Mouse (Mus musculus): Measurements from ENCODE around the gene Rsf1. TPM values are rescaled to one million over a fixed set of nuclear protein-coding genes. Genes with fewer than 3 reads are reported as not detected.

The Rsf1 gene
- polyA plus RNA-seq, 1 experiment from 2014 or later, result 19.4 TPM

DNA sequence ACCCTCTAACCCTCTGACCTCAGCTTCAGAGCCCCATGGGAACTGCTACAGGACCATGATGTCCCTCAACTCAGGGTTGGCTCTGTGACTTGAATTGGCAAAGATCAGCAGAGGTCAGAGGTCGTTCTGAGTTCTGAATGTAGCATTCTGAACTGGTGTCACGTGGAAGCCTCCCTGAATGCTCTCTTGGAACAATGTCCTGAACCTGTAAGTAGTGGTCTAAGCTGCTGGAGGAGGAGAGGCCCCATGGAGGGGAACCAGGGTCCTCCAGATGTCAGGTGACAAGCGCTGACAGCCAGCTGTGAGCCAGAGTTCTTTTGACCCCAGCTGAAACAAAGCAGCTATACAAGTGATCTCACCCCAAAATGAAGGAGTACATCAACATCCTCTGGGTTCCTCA lies 150.7 kb downstream of the Rsf1 start:
- Histone ChIP-seq H3K4me3 (ENCODE audit: low read depth, low read length) (no peak overlapping the region), H3K36me3 (ENCODE audit: insufficient read depth) (0 out of 2 replicates have a peak, but pooled peaks cover 5% of the 10 kb centered on the region), H3K27ac (ENCODE audit: low read depth) (no peak overlapping the region), H3K9ac (no peak overlapping the region), H3K4me1 (ENCODE audit: insufficient read depth) (no peaks in the 10 kb centered on the region), H3K27me3 (ENCODE audit: insufficient read depth, low read length) (no peaks in the 10 kb centered on the region), H3K9me3 (ENCODE audit: low read depth, low read length) (no peaks in the 10 kb centered on the region), H3K4me2 (no peak overlapping the region)
- ATAC-seq (ENCODE audit: insufficient read depth) (no peak), DNase-seq (no peak)
- 74% methylated on average over 3 of the region's 3 CpGs for WGBS
- TF ChIP-seq CTCF (IDR thresholded peaks at IDR 0.05; ENCODE audit: low read depth), result no peak

DNA sequence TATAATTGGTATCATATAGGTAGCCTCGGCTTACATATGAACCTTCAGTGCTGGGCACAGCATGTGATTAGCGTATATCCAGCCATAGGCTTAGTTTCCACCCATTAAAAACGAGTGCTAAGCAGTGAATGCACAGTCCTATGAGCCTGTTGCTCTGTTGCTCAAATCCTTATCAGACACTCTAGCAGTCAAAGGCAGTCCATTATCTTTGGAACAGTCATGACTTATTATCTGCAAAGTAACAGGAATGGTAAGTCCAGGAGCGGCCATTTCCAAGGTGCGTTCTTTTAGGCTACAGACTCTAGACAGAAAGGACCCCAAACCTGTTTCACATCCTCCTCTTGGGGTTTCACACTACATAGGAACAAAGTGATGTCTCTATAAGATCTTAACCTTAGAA lies 153.9 kb downstream of the Rsf1 start:
- 73% methylated on average over 5 of the region's 5 CpGs for WGBS
- TF ChIP-seq CTCF (IDR thresholded peaks at IDR 0.05; ENCODE audit: low read depth), result no peak
- ATAC-seq (ENCODE audit: insufficient read depth) (no peak), DNase-seq (no peak)
- Histone ChIP-seq H3K36me3 (ENCODE audit: insufficient read depth) (no peaks in the 10 kb centered on the region), H3K4me1 (ENCODE audit: insufficient read depth) (no peaks in the 10 kb centered on the region), H3K4me3 (ENCODE audit: low read depth, low read length) (no peak overlapping the region), H3K9ac (no peak overlapping the region), H3K4me2 (no peak overlapping the region), H3K27me3 (ENCODE audit: insufficient read depth, low read length) (peaks cover 10% of the 10 kb centered on the region; the same call in 1 of the 2 replicates), H3K9me3 (ENCODE audit: low read depth, low read length) (no peaks in the 10 kb centered on the region), H3K27ac (ENCODE audit: low read depth) (no peak overlapping the region)

DNA sequence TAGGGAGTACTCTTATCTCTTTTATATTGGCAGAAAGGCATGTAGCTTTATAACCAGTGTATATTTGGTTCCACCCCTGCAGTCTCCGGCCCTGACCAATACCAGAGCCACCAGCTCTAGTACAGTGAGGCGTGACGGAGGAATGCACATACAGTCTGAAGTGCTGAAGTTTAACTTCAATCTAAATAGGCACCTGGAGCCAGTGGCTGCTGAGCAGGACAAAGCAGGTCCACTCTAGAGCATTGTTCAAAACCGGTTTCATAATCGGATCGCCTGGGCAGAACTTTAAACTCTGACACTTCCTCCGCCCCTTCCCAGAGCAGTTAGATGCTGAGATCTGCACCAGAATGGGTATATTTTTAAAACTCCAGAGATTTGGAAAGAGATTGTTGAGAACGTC lies 155.3 kb downstream of the Rsf1 start:
- ATAC-seq (ENCODE audit: insufficient read depth) (no peak), DNase-seq (no peak)
- peaks cover 10% of the 10 kb centered on the region; the same call in 1 of the 2 replicates for H3K27me3 ChIP-seq (ENCODE audit: insufficient read depth, low read length)
- no peaks in the 10 kb centered on the region for H3K36me3 ChIP-seq (ENCODE audit: insufficient read depth)
- TF ChIP-seq CTCF (IDR thresholded peaks at IDR 0.05; ENCODE audit: low read depth), result no peak
- no peak overlapping the region for H3K4me3 ChIP-seq (ENCODE audit: low read depth, low read length)
- no peaks in the 10 kb centered on the region for H3K9me3 ChIP-seq (ENCODE audit: low read depth, low read length)
- 78% methylated on average over 8 of the region's 8 CpGs for WGBS
- H3K4me2 ChIP-seq, result no peak overlapping the region
- H3K27ac ChIP-seq (ENCODE audit: low read depth), result no peak overlapping the region
- no peak overlapping the region for H3K9ac ChIP-seq
- H3K4me1 ChIP-seq (ENCODE audit: insufficient read depth), result no peaks in the 10 kb centered on the region

DNA sequence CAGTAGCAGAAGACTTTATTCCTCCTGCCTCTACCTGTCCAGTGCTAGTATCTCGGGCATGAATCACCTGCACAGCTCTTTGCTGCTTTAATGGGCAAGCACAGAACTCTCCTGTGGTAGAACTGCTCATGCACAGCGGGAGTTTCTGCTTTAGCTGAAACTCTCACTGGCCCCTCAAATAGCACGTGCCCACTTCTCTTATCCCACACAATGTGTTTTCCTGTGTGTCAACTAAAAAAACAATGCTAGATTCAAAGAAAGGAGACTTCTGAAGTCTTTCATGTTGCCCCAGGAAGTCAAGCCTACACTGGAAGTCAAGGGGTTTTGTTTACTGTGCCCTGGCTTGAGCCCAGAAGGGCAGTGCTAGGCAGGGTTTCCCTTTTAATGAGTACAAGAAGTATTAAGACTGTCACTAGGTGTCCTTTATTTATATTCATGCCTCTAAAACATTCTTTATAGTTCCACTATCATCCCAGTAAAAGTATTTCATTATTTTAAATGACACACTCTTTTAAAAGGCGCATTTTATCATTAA lies 156.3 kb downstream of the Rsf1 start:
- Histone ChIP-seq H3K4me1 (ENCODE audit: insufficient read depth) (no peaks in the 10 kb centered on the region), H3K27me3 (ENCODE audit: insufficient read depth, low read length) (peaks cover 10% of the 10 kb centered on the region; the same call in 1 of the 2 replicates), H3K9me3 (ENCODE audit: low read depth, low read length) (no peaks in the 10 kb centered on the region), H3K4me2 (no peak overlapping the region; the same call in 1 of the 2 replicates), H3K4me3 (ENCODE audit: low read depth, low read length) (no peak overlapping the region), H3K36me3 (ENCODE audit: insufficient read depth) (no peaks in the 10 kb centered on the region), H3K9ac (no peak overlapping the region), H3K27ac (ENCODE audit: low read depth) (no peak overlapping the region)
- ATAC-seq (ENCODE audit: insufficient read depth) (no peak), DNase-seq (peak; percentile 26)
- TF ChIP-seq CTCF (IDR thresholded peaks at IDR 0.05; ENCODE audit: low read depth), result no peak
- 46% methylated on average over 4 of the region's 4 CpGs for WGBS

DNA sequence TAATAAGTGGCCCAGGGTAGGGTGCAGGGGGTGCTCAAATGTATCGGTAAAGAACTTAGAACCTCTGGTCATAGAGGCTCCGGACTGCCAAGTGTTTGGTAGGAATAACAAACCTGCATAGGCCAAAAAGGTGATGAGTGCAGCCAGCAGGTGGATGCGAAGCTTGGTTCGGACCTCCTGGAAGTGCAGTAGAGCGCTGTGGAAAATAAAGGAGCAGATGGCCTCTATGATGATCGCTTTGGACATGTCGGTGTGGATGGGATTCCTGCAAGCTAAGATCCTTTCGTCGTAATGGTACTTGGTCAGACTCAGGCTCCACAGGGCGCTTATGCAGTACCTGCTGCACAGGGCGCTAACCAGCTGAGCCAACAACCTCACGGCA lies 157.6 kb downstream of the Rsf1 start:
- H3K4me2 ChIP-seq, result peak overlapping the region; percentile 95
- H3K4me3 ChIP-seq (ENCODE audit: low read depth, low read length), result peak overlapping the region; percentile 57
- 5% methylated on average over 12 of the region's 12 CpGs for WGBS
- no peak overlapping the region for H3K27ac ChIP-seq (ENCODE audit: low read depth)
- H3K4me1 ChIP-seq (ENCODE audit: insufficient read depth), result no peaks in the 10 kb centered on the region
- H3K9ac ChIP-seq, result peak overlapping the region; percentile 52
- no peak; the same call in 1 of the 2 replicates for ATAC-seq (ENCODE audit: insufficient read depth)
- DNase-seq, result no peak
- peaks cover 10% of the 10 kb centered on the region; the same call in 1 of the 2 replicates for H3K27me3 ChIP-seq (ENCODE audit: insufficient read depth, low read length)
- H3K9me3 ChIP-seq (ENCODE audit: low read depth, low read length), result no peaks in the 10 kb centered on the region
- no peak for TF ChIP-seq CTCF (IDR thresholded peaks at IDR 0.05; ENCODE audit: low read depth)
- no peaks in the 10 kb centered on the region for H3K36me3 ChIP-seq (ENCODE audit: insufficient read depth)

DNA sequence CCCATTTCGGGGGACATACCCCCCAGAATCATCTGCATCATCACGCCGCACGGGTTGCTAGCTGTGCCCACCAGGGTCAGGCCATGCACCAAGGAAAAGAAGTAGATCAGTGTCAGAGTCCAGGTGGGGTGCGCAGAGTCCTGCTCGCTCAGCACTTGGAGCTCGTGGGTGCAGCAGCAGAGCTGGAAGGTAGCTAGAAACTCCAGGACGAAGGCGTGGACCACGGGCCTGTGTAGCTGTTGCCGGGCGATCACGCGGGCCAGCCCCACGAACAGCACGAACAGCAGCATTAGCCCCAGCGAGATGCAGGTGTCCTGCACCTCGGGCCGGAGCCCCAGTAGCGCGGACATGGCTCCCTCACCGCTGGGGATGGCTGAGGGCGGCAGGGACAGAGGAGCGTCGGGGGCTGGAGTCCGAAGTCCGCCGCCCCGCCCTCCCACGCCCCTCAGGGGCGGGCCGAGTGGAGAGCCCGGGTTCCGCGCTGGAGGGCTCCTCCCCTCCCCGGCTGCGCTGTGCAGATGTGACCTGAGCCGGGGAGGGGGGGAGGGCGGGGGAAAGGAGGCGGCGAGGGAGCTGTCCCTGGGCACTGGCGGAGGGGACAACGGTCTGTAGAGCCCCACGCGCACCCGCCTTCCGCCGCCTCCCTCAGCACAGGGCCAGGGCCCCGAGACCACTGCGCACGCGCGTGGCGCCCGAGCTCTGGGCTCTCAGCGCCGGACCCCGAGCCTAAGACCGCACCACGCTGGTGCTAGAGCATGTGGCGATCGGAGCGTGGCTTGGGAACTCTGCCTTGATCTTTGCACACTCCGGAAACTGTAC lies 158.2 kb downstream of the Rsf1 start, which contains the start of gene Aqp11:
Gene Aqp11 (minus strand): TSS at position 652 of the 819 bp plus-strand sequence.
- Histone ChIP-seq H3K9ac (peak within 1 kb of the TSS; percentile 52), H3K9me3 (ENCODE audit: low read depth, low read length) (no peaks in the 10 kb centered on the region), H3K4me1 (ENCODE audit: insufficient read depth) (no peaks in the 10 kb centered on the region), H3K36me3 (ENCODE audit: insufficient read depth) (no peaks in the 10 kb centered on the region), H3K4me3 (ENCODE audit: low read depth, low read length) (peak within 1 kb of the TSS; percentile 57), H3K27me3 (ENCODE audit: insufficient read depth, low read length) (peaks cover 10% of the 10 kb centered on the region; the same call in 1 of the 2 replicates), H3K27ac (ENCODE audit: low read depth) (0 out of 2 replicates have a peak within 1 kb of the TSS, but pooled peaks have one; percentile 5), H3K4me2 (peak within 1 kb of the TSS; percentile 95)
- DNase-seq (peak; percentile 95), ATAC-seq (ENCODE audit: insufficient read depth) (peak; percentile 95)
- under 1% methylated on average over 59 of the region's 64 CpGs for WGBS
- TF ChIP-seq CTCF (IDR thresholded peaks at IDR 0.05; ENCODE audit: low read depth), result no peak

DNA sequence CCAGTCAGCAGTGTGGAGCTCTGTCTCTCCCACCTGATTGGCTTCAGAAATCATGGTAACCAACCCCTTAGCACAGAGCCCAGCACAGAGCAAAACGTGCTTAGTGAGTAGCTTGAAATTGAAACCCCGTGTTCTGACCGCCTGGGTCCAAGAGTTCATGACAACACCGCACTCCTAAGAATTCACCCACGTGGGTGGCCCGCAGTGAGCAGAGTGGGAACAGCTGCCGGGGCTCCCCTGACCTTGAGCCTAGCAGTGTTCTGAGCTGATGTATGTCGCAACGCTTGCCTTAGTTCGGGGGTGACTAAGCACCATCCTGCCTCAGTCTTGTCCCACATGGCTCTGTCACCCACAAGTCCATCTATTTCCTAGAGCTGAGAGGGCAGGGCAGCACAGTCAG lies 161.3 kb downstream of the Rsf1 start:
- H3K4me2 ChIP-seq, result no peak overlapping the region
- no peak overlapping the region for H3K27ac ChIP-seq (ENCODE audit: low read depth)
- DNase-seq, result peak; percentile 47
- no peak overlapping the region for H3K4me3 ChIP-seq (ENCODE audit: low read depth, low read length)
- H3K27me3 ChIP-seq (ENCODE audit: insufficient read depth, low read length), result peaks cover 10% of the 10 kb centered on the region; the same call in 1 of the 2 replicates
- no peak for TF ChIP-seq CTCF (IDR thresholded peaks at IDR 0.05; ENCODE audit: low read depth)
- ATAC-seq (ENCODE audit: insufficient read depth), result no peak
- no peaks in the 10 kb centered on the region for H3K9me3 ChIP-seq (ENCODE audit: low read depth, low read length)
- H3K9ac ChIP-seq, result no peak overlapping the region
- no peaks in the 10 kb centered on the region for H3K36me3 ChIP-seq (ENCODE audit: insufficient read depth)
- no peaks in the 10 kb centered on the region for H3K4me1 ChIP-seq (ENCODE audit: insufficient read depth)
- WGBS, result 31% methylated on average over 10 of the region's 10 CpGs
